Mouse (Mus musculus) kidney, embryonic 14.5 days (tissue): ENCODE data around the gene Pde3a. TPM values are rescaled to one million over a fixed set of nuclear protein-coding genes. Genes with fewer than 3 reads are reported as not detected.

Source experiments
- ATAC-seq: fragments of 200-750 bp; cut with Nextera tagmentation; 2 replicates; pipeline ENCODE4 v1.8.0; 2017; ENCODE audit warnings: moderate number of reproducible peaks, mild to moderate bottlenecking, moderate TSS enrichment, moderate library complexity; ENCODE audit not compliant: low FRiP score, low TSS enrichment
- H3K27ac ChIP-seq: fragments of 300-500 bp; sonication (generic); 2 replicates; pipeline ENCODE4 v1.5.1; 2014; ENCODE audit warnings: low read depth, mild to moderate bottlenecking, low read length, moderate library complexity, mixed read lengths
- H3K27me3 ChIP-seq: fragments of 300-500 bp; sonication (generic); 2 replicates; pipeline ENCODE4 v1.6.1; 2014; ENCODE audit warnings: mild to moderate bottlenecking, low read length; ENCODE audit not compliant: control insufficient read depth, insufficient read depth
- H3K36me3 ChIP-seq: fragments of 300-500 bp; sonication (generic); 2 replicates; pipeline ENCODE4 v1.6.1; 2014; ENCODE audit warnings: low read length, mixed read lengths; ENCODE audit not compliant: control insufficient read depth, insufficient read depth
- H3K4me1 ChIP-seq: fragments of 300-500 bp; sonication (generic); 2 replicates; pipeline ENCODE4 v1.6.1; 2014; ENCODE audit warnings: low read length, mixed read lengths; ENCODE audit not compliant: control insufficient read depth, insufficient read depth
- H3K4me2 ChIP-seq: fragments of 300-500 bp; sonication (generic); replicated peaks from 2 replicates; pipeline ENCODE4 v1.6.1; 2014; ENCODE audit warnings: low read depth, mild to moderate bottlenecking, low read length
- H3K4me3 ChIP-seq: fragments of 300-500 bp; sonication (generic); 2 replicates; pipeline ENCODE4 v1.5.1; 2014; ENCODE audit warnings: mild to moderate bottlenecking, low read length
- H3K9ac ChIP-seq: fragments of 300-500 bp; sonication (generic); 2 replicates; pipeline ENCODE4 v1.6.1; 2014; ENCODE audit warnings: low read depth, mild to moderate bottlenecking, low read length, moderate library complexity
- H3K9me3 ChIP-seq: fragments of 300-500 bp; sonication (generic); 2 replicates; pipeline ENCODE4 v1.6.1; 2016; ENCODE audit warnings: low read length; ENCODE audit not compliant: control insufficient read depth
- WGBS: fragments of 180-500 bp; shearing (Covaris S2); extraction: QIAGEN DNeasy Blood & Tissue Kit; methylation state at CpG from one replicate; pipeline ENCODE4 v1.1.7; 2014; 5-methylcytosine and 5-hydroxymethylcytosine counted together
- polyA plus RNA-seq: library from polyadenylated mRNA; unstranded; fragments of >200 nt; fragmentation: Nextera tagmentation; extraction: Ambion mirVana; gene quantifications from 2 replicates; pipeline ENCODE4 v1.2.1, GENCODE M21; 2014

Gene Pde3a
- polyA plus RNA-seq, 1 experiment from 2014 or later, result 13.8 TPM

GRCm38 (mm10) chr6:141281685-141282084, 32.6 kb downstream of the Pde3a start:
- H3K9me3 ChIP-seq, result no peaks in the 10 kb centered on the region
- H3K27ac ChIP-seq, result no peak overlapping the region
- no peak for ATAC-seq
- H3K36me3 ChIP-seq, result no peaks in the 10 kb centered on the region
- H3K27me3 ChIP-seq, result no peaks in the 10 kb centered on the region
- H3K9ac ChIP-seq, result no peak overlapping the region
- no peak overlapping the region for H3K4me2 ChIP-seq
- 89% methylated on average over 3 of the region's 3 CpGs for WGBS
- H3K4me1 ChIP-seq, result no peaks in the 10 kb centered on the region
- H3K4me3 ChIP-seq, result no peak overlapping the region

GRCm38 (mm10) chr6:141282796-141283195, 33.7 kb downstream of the Pde3a start:
- Histone ChIP-seq H3K4me1 (no peaks in the 10 kb centered on the region), H3K27me3 (no peaks in the 10 kb centered on the region), H3K9ac (no peak overlapping the region), H3K9me3 (no peaks in the 10 kb centered on the region), H3K4me3 (no peak overlapping the region), H3K36me3 (no peaks in the 10 kb centered on the region), H3K27ac (no peak overlapping the region), H3K4me2 (no peak overlapping the region)
- ATAC-seq, result no peak
- 89% methylated on average over 7 of the region's 7 CpGs for WGBS

- H3K9ac ChIP-seq, result no peak overlapping the region
- no peak for ATAC-seq
- 91% methylated on average over 2 of the region's 2 CpGs for WGBS
Observed at GRCm38 (mm10) chr6:141291195-141291594, 42.1 kb downstream of the Pde3a start.

GRCm38 (mm10) chr6:141292826-141293459, 43.9 kb downstream of the Pde3a start:
- WGBS, result 92% methylated on average over 10 of the region's 10 CpGs
- H3K4me1 ChIP-seq, result no peaks in the 10 kb centered on the region
- no peaks in the 10 kb centered on the region for H3K36me3 ChIP-seq
- ATAC-seq, result no peak
- no peak overlapping the region for H3K4me3 ChIP-seq
- H3K4me2 ChIP-seq, result no peak overlapping the region
- H3K9me3 ChIP-seq, result no peaks in the 10 kb centered on the region
- H3K27ac ChIP-seq, result no peak overlapping the region
- no peak overlapping the region for H3K9ac ChIP-seq
- H3K27me3 ChIP-seq, result no peaks in the 10 kb centered on the region

More at GRCm38 (mm10) chr6:141291195-141291594, 42.1 kb downstream of the Pde3a start:
- Histone ChIP-seq H3K9me3 (no peaks in the 10 kb centered on the region), H3K4me1 (no peaks in the 10 kb centered on the region), H3K27ac (no peak overlapping the region), H3K36me3 (no peaks in the 10 kb centered on the region), H3K4me3 (no peak overlapping the region), H3K4me2 (no peak overlapping the region), H3K27me3 (no peaks in the 10 kb centered on the region)

GRCm38 (mm10) chr6:141293460-141293853, 44.4 kb downstream of the Pde3a start:
- Histone ChIP-seq H3K9ac (no peak overlapping the region), H3K9me3 (no peaks in the 10 kb centered on the region), H3K4me3 (no peak overlapping the region), H3K27me3 (no peaks in the 10 kb centered on the region), H3K4me2 (no peak overlapping the region), H3K36me3 (no peaks in the 10 kb centered on the region), H3K4me1 (no peaks in the 10 kb centered on the region), H3K27ac (no peak overlapping the region)
- 38% methylated on average over 2 of the region's 2 CpGs for WGBS
- ATAC-seq, result no peak

GRCm38 (mm10) chr6:141295264-141295663, 46.2 kb downstream of the Pde3a start:
- Histone ChIP-seq H3K36me3 (no peaks in the 10 kb centered on the region), H3K4me3 (no peak overlapping the region), H3K9me3 (no peaks in the 10 kb centered on the region), H3K9ac (no peak overlapping the region), H3K27me3 (no peaks in the 10 kb centered on the region), H3K4me2 (no peak overlapping the region), H3K4me1 (no peaks in the 10 kb centered on the region), H3K27ac (no peak overlapping the region)
- no peak for ATAC-seq
- 82% methylated on average over 3 of the region's 3 CpGs for WGBS

- no peak overlapping the region for H3K4me2 ChIP-seq
- H3K36me3 ChIP-seq, result no peaks in the 10 kb centered on the region
- no peak for ATAC-seq
- no peak overlapping the region for H3K4me3 ChIP-seq
- WGBS, result 87% methylated on average over 14 of the region's 14 CpGs
- H3K4me1 ChIP-seq, result peaks cover 6% of the 10 kb centered on the region
- H3K27ac ChIP-seq, result no peak overlapping the region
- no peaks in the 10 kb centered on the region for H3K27me3 ChIP-seq
- H3K9ac ChIP-seq, result no peak overlapping the region
- H3K9me3 ChIP-seq, result no peaks in the 10 kb centered on the region
Observed at GRCm38 (mm10) chr6:141301750-141302748, 53.0 kb downstream of the Pde3a start.

GRCm38 (mm10) chr6:141302842-141303241, 53.8 kb downstream of the Pde3a start:
- Histone ChIP-seq H3K4me2 (no peak overlapping the region), H3K27me3 (no peaks in the 10 kb centered on the region), H3K36me3 (no peaks in the 10 kb centered on the region), H3K9ac (no peak overlapping the region), H3K9me3 (no peaks in the 10 kb centered on the region), H3K4me1 (peaks cover 7% of the 10 kb centered on the region), H3K27ac (no peak overlapping the region), H3K4me3 (no peak overlapping the region)
- no peak for ATAC-seq
- 65% methylated on average over 4 of the region's 4 CpGs for WGBS

- 72% methylated on average over 1 of the region's 1 CpGs for WGBS
- H3K9me3 ChIP-seq, result no peaks in the 10 kb centered on the region
- no peak for ATAC-seq
- H3K4me3 ChIP-seq, result no peak overlapping the region
- H3K4me1 ChIP-seq, result peaks cover 16% of the 10 kb centered on the region
- H3K27me3 ChIP-seq, result no peaks in the 10 kb centered on the region
- no peak overlapping the region for H3K27ac ChIP-seq
- no peak overlapping the region for H3K4me2 ChIP-seq
- no peaks in the 10 kb centered on the region for H3K36me3 ChIP-seq
- no peak overlapping the region for H3K9ac ChIP-seq
Observed at GRCm38 (mm10) chr6:141307326-141307725, 58.3 kb downstream of the Pde3a start.
